ENCODE assay signal across 8 mouse cellular contexts in genomic region chr8:40132662-40133257, GRCm38 (mm10).
DNase-seq lines count a peak whose midpoint lies in the region; ATAC-seq and TF ChIP-seq lines count a peak whose summit lies in the region.

No protein-coding gene starts in this region.

- H3K27ac ChIP-seq in lung, postnatal 0 days (ENCODE audit: low read length) = no peak overlapping the region
- no peak overlapping the region for H3K27ac ChIP-seq in stomach, postnatal 0 days (replicated peaks)

- no peak overlapping the region for H3K9ac ChIP-seq in lung, postnatal 0 days (replicated peaks; ENCODE audit: low read depth)
- H3K9ac ChIP-seq in stomach, postnatal 0 days (ENCODE audit: low read length) = no peak overlapping the region

- no peak overlapping the region for H3K4me3 ChIP-seq in lung, postnatal 0 days (ENCODE audit: low read depth, low read length)
- no peak overlapping the region for H3K4me3 ChIP-seq in stomach, postnatal 0 days (ENCODE audit: low read depth, low read length)

- WGBS in lung, postnatal 0 days = 22% methylated on average over 9 of the region's 9 CpGs
- WGBS in stomach, postnatal 0 days = 19% methylated on average over 9 of the region's 9 CpGs

- peak; percentile 75 to 81; a peak in 3 of 4 replicates for ATAC-seq in hematopoietic stem cell, adult 5-6 weeks (replicated peaks in 1 of 2; ENCODE audit: insufficient read depth in 1 of 2, low FRiP score in 2 of 2, low TSS enrichment in 1 of 2, low read depth in 1 of 2, poor library complexity in 2 of 2, severe bottlenecking in 2 of 2)
- ATAC-seq in lung, postnatal 0 days = no peak
- no peak for ATAC-seq in stomach, postnatal 0 days (ENCODE audit: low FRiP score, low TSS enrichment)

- H3K27me3 ChIP-seq in lung, postnatal 0 days (replicated peaks; ENCODE audit: insufficient read depth, low read length) = no peaks in the 10 kb centered on the region
- H3K27me3 ChIP-seq in stomach, postnatal 0 days (ENCODE audit: control insufficient read depth, insufficient read depth, low read length) = no peaks in the 10 kb centered on the region

- no peak overlapping the region for H3K4me2 ChIP-seq in lung, postnatal 0 days (replicated peaks; ENCODE audit: low read depth, low read length)
- no peak overlapping the region for H3K4me2 ChIP-seq in stomach, postnatal 0 days (replicated peaks; ENCODE audit: low read depth)

- TF ChIP-seq CTCF in lung, postnatal 0 days (IDR thresholded peaks at IDR 0.05) = peak; percentile 76
- TF ChIP-seq CTCF in stomach, postnatal 0 days (IDR thresholded peaks at IDR 0.05; ENCODE audit: low read depth) = peak; percentile 90

- TF ChIP-seq EP300 in lung, postnatal 0 days (IDR thresholded peaks at IDR 0.05) = no peak
- no peak for TF ChIP-seq EP300 in stomach, postnatal 0 days (optimal IDR thresholded peaks at IDR 0.05)

- H3K4me1 ChIP-seq in lung, postnatal 0 days (ENCODE audit: insufficient read depth, low read depth, low read length) = no peaks in the 10 kb centered on the region
- no peaks in the 10 kb centered on the region for H3K4me1 ChIP-seq in stomach, postnatal 0 days (replicated peaks; ENCODE audit: control insufficient read depth, insufficient read depth)

- H3K36me3 ChIP-seq in lung, postnatal 0 days (ENCODE audit: insufficient read depth, low read length) = no peaks in the 10 kb centered on the region
- no peaks in the 10 kb centered on the region for H3K36me3 ChIP-seq in stomach, postnatal 0 days (ENCODE audit: control insufficient read depth, insufficient read depth, low read length)

- DNase-seq in cerebellum, postnatal 10 days = peak; percentile 44 to 70
- no peak for DNase-seq in cerebellum, postnatal 36 days
- peak; percentile 9 for DNase-seq in urinary bladder, postnatal 14 days (ENCODE audit: low spot score)
- no peak for DNase-seq in urinary bladder, postnatal 25 days (ENCODE audit: low spot score)
- peak; percentile 69 for DNase-seq in lung, postnatal 0 days (ENCODE audit: low spot score)
- no peak for DNase-seq in stomach, postnatal 0 days (ENCODE audit: low spot score)
- no peak for DNase-seq in adrenal gland, postnatal 25 days

- H3K9me3 ChIP-seq in lung, postnatal 0 days (ENCODE audit: low read length) = no peaks in the 10 kb centered on the region
- no peaks in the 10 kb centered on the region for H3K9me3 ChIP-seq in stomach, postnatal 0 days (ENCODE audit: control insufficient read depth, low read length)

Comparison
In these comparisons a context has a peak if more than half of its experiments do, and no peak if none do; other contexts are left out.
1. DNase-seq: peak in cerebellum, postnatal 10 days (2 of 2), urinary bladder, postnatal 14 days (single experiment) and lung, postnatal 0 days (single experiment); none in cerebellum, postnatal 36 days (0 of 2), urinary bladder, postnatal 25 days (single experiment), stomach, postnatal 0 days (single experiment) and adrenal gland, postnatal 25 days (single experiment).
2. ATAC-seq: peak in hematopoietic stem cell, adult 5-6 weeks (2 of 2); none in lung, postnatal 0 days (single experiment) and stomach, postnatal 0 days (single experiment).